Mouse (Mus musculus) intestine, embryonic 14.5 days (tissue): ENCODE results near the gene Fermt3. TPM values are rescaled to one million over a fixed set of nuclear protein-coding genes. Genes with fewer than 3 reads are reported as not detected.
"Not testable (repeated sequence)": the region's sequence is repeated elsewhere in the genome, so short reads cannot be mapped to it uniquely, and the experiment has no call there.

Experiments
- ATAC-seq: fragments of 200-750 bp; cut with Nextera tagmentation; replicated peaks from 2 replicates; pipeline ENCODE4 v1.8.0; 2017; ENCODE audit warnings: low read depth, moderate number of reproducible peaks, moderate TSS enrichment, moderate library complexity; ENCODE audit not compliant: low FRiP score, low TSS enrichment
- DNase-seq: peaks from one replicate; pipeline ENCODE4 v3.0.0-alpha.2; 2018; ENCODE audit warnings: low spot score
- H3K27ac ChIP-seq: fragments of 300-500 bp; sonication (generic); 2 replicates; pipeline ENCODE4 v1.5.1; 2014; ENCODE audit warnings: low read depth, mild to moderate bottlenecking, control low read depth
- H3K27me3 ChIP-seq: fragments of 300-500 bp; sonication (generic); replicated peaks from 2 replicates; pipeline ENCODE4 v1.6.1; 2014; ENCODE audit warnings: low read length, control low read depth; ENCODE audit not compliant: control insufficient read depth, insufficient read depth
- H3K36me3 ChIP-seq: fragments of 300-500 bp; sonication (generic); 2 replicates; pipeline ENCODE4 v1.6.1; 2014; ENCODE audit warnings: low read length, control low read depth; ENCODE audit not compliant: control insufficient read depth, insufficient read depth
- H3K4me1 ChIP-seq: fragments of 300-500 bp; sonication (generic); replicated peaks from 2 replicates; pipeline ENCODE4 v1.6.1; 2014; ENCODE audit warnings: low read length, control low read depth, mixed read lengths; ENCODE audit not compliant: control insufficient read depth, insufficient read depth
- H3K4me2 ChIP-seq: fragments of 300-500 bp; sonication (generic); 2 replicates; pipeline ENCODE4 v1.6.1; 2014; ENCODE audit warnings: low read length
- H3K4me3 ChIP-seq: fragments of 300-500 bp; sonication (generic); 2 replicates; pipeline ENCODE4 v1.5.1; 2014; ENCODE audit warnings: low read depth, low read length, control low read depth, mixed read lengths
- H3K9ac ChIP-seq: fragments of 300-500 bp; sonication (generic); 2 replicates; pipeline ENCODE4 v1.6.1; 2014; ENCODE audit warnings: mild to moderate bottlenecking, low read length
- H3K9me3 ChIP-seq: fragments of 300-500 bp; sonication (generic); 2 replicates; pipeline ENCODE4 v1.6.1; 2016; ENCODE audit warnings: low read length, control low read depth; ENCODE audit not compliant: control insufficient read depth
- WGBS: fragments of 180-500 bp; shearing (Covaris S2); extraction: QIAGEN DNeasy Blood & Tissue Kit; methylation state at CpG from one replicate; pipeline ENCODE4 v1.1.7; 2014; 5-methylcytosine and 5-hydroxymethylcytosine counted together
- polyA plus RNA-seq: library from polyadenylated mRNA; unstranded; fragments of >200 nt; fragmentation: Nextera tagmentation; extraction: Ambion mirVana; gene quantifications from 2 replicates; pipeline ENCODE4 v1.2.1, GENCODE M21; 2014

Fermt3 gene
- polyA plus RNA-seq, 1 experiment from 2014 or later, result 7.3 TPM

- Histone ChIP-seq H3K36me3 (peaks cover 17% of the 10 kb centered on the region; the same call in 1 of the 2 replicates), H3K9me3 (0 out of 2 replicates have a peak, but pooled peaks cover 4% of the 10 kb centered on the region), H3K9ac (peak within 1 kb of the TSS; percentile 62), H3K4me3 (peak within 1 kb of the TSS; percentile 58), H3K4me1 (peaks cover 17% of the 10 kb centered on the region), H3K27me3 (no peaks in the 10 kb centered on the region), H3K4me2 (peak within 1 kb of the TSS; percentile 89), H3K27ac (peak within 1 kb of the TSS; percentile 19; the same call in 1 of the 2 replicates)
- under 1% methylated on average over 24 of the region's 24 CpGs for WGBS
- peak; percentile 85 for ATAC-seq
- peak; percentile 91 for DNase-seq
These were observed 23.3 kb downstream of the Fermt3 start, which contains the start of the genes Nudt22 and Trpt1 for GRCm38 (mm10) chr19:6996006-6996405. TSS of gene Nudt22 (minus strand) at chr19:6996117. TSS of gene Trpt1 (plus strand) at chr19:6996131.

DNA sequence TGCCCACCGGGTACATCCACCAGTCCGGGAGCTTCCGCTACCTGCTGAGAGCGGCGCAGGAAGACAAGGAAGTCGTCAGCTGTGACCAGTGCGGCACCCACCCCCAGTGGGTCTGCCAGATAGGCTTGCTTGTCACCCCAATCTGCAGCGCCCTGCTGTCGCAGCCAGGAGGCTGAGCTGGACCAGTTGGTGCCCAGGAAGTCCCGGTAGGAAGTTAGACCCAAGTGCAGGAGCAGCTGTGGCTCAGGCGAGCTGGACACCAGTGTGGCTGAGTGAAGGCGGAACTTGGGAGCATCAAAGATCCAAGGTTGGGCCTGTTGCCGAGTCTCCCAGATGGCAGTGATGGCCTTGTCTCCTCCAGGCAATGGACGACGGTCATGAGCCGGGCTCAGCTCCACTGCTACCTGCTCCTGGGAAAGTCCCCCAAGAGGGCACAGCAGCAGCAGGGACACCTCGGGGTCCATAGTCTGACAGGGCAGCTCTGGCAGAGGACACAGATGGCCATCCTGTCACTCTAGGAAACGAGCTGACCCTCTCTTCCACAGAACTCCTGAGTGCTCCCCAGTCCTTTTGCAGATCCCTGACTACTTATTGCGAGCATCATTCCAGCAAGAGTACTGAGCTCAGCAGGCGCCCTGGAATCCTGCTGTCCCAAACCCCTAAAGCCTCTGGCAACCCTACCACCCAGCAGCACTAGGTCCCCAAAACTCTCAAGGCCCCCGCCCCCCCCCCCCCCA, 23.8 kb downstream of the Fermt3 start:
- H3K4me1 ChIP-seq, result peaks cover 17% of the 10 kb centered on the region
- H3K9ac ChIP-seq, result peak overlapping the region; percentile 39
- 52% methylated on average over 20 of the region's 21 CpGs for WGBS
- peak overlapping the region; percentile 89 for H3K4me2 ChIP-seq
- H3K27me3 ChIP-seq, result no peaks in the 10 kb centered on the region
- H3K4me3 ChIP-seq, result peak overlapping the region; percentile 58
- no peak overlapping the region for H3K27ac ChIP-seq
- ATAC-seq (no peak), DNase-seq (peak; percentile 57)
- H3K36me3 ChIP-seq, result peaks cover 17% of the 10 kb centered on the region; the same call in 1 of the 2 replicates
- 0 out of 2 replicates have a peak, but pooled peaks cover 4% of the 10 kb centered on the region for H3K9me3 ChIP-seq

- Histone ChIP-seq H3K9me3 (0 out of 2 replicates have a peak, but pooled peaks cover under 1% of the 10 kb centered on the region), H3K27ac (no peak overlapping the region), H3K4me2 (no peak overlapping the region), H3K9ac (no peak overlapping the region), H3K4me1 (peaks cover 17% of the 10 kb centered on the region), H3K4me3 (no peak overlapping the region), H3K27me3 (no peaks in the 10 kb centered on the region), H3K36me3 (peaks cover 11% of the 10 kb centered on the region; the same call in 1 of the 2 replicates)
- ATAC-seq (no peak), DNase-seq (no peak)
- WGBS, result 86% methylated on average over 8 of the region's 8 CpGs
These were observed 24.8 kb downstream of the Fermt3 start for GRCm38 (mm10) chr19:6994489-6994888.

GRCm38 (mm10) chr19:6994002-6994401, 25.3 kb downstream of the Fermt3 start:
- 85% methylated on average over 8 of the region's 8 CpGs for WGBS

GRCm38 (mm10) chr19:6993011-6993770, 26.1 kb downstream of the Fermt3 start:
- DNase-seq, result no peak
- ATAC-seq, result no peak
- Histone ChIP-seq H3K36me3 (peaks cover 3% of the 10 kb centered on the region; the same call in 1 of the 2 replicates), H3K4me2 (peak overlapping the region; percentile 74), H3K4me1 (peaks cover 18% of the 10 kb centered on the region), H3K4me3 (peak overlapping the region; percentile 46), H3K27ac (no peak overlapping the region), H3K9me3 (no peaks in the 10 kb centered on the region), H3K9ac (peak overlapping the region; percentile 29), H3K27me3 (no peaks in the 10 kb centered on the region)
- 62% methylated on average over 14 of the region's 14 CpGs for WGBS

More at GRCm38 (mm10) chr19:6994002-6994401, 25.3 kb downstream of the Fermt3 start:
- Histone ChIP-seq H3K4me3 (no peak overlapping the region), H3K4me2 (no peak overlapping the region), H3K9me3 (no peaks in the 10 kb centered on the region), H3K27me3 (no peaks in the 10 kb centered on the region), H3K36me3 (peaks cover 7% of the 10 kb centered on the region; the same call in 1 of the 2 replicates), H3K27ac (no peak overlapping the region), H3K9ac (no peak overlapping the region), H3K4me1 (peaks cover 17% of the 10 kb centered on the region)
- no peak for DNase-seq
- ATAC-seq, result no peak

DNA sequence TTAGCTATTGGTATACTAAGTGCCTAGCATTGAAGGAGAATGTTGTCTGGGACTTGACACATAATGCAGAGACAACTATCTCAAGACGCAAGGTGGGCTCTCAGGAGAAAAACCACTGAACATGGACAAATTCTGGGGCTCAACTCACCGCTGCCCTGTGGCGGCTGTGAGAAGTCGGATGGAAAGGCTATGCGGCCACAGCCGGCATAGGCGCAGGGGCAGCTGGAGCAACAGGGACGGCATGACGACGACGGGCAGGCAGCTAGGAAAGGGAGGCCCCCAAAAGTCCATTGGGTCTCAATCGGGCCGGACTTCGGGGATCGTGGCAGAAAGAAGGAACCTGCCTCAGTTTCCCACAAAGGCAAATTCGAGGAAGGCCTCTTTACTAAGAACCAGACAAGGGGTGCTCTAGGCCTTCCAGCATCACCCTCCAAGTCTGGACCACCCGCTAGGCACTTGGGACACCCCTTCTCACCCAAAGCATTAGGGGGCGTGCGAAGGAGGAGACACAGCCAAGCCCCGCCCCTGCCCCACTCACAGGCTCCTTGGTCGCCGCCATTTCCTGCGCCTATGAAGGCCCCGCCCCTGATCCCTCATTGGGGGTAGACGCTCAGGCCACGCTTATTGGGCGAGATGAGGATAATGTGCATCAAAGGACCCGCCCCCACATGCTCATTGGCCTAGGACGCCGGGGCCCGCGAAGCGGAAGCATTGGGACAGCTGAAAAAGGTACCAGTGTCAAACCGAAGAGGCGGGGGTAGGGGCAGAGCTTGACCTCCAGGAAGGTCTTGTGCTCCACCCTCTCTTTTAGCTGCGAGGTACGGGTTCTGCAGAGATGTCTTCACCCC, 27.0 kb downstream of the Fermt3 start, which contains the start of gene Dnajc4:
Gene Dnajc4 (minus strand): TSS at position 562 of the 848 bp plus-strand sequence.
- peak; percentile 90 for ATAC-seq
- Histone ChIP-seq H3K4me2 (peak within 1 kb of the TSS; percentile 74), H3K27ac (no peak within 1 kb of the TSS), H3K4me3 (peak within 1 kb of the TSS; percentile 46), H3K4me1 (peaks cover 24% of the 10 kb centered on the region), H3K9ac (peak within 1 kb of the TSS; percentile 44), H3K9me3 (no peaks in the 10 kb centered on the region), H3K36me3 (no peaks in the 10 kb centered on the region), H3K27me3 (no peaks in the 10 kb centered on the region)
- DNase-seq, result peak; percentile 94
- WGBS, result 1% methylated on average over 37 of the region's 37 CpGs

- not testable (repeated sequence) for H3K27ac ChIP-seq, H3K27me3 ChIP-seq, H3K9ac ChIP-seq, DNase-seq, H3K36me3 ChIP-seq, H3K4me2 ChIP-seq, ATAC-seq, H3K9me3 ChIP-seq, H3K4me3 ChIP-seq
- WGBS, result 93% methylated on average over 6 of the region's 6 CpGs
- peaks cover 24% of the 10 kb centered on the region for H3K4me1 ChIP-seq
These were observed 28.1 kb downstream of the Fermt3 start for GRCm38 (mm10) chr19:6991166-6991565.

DNA sequence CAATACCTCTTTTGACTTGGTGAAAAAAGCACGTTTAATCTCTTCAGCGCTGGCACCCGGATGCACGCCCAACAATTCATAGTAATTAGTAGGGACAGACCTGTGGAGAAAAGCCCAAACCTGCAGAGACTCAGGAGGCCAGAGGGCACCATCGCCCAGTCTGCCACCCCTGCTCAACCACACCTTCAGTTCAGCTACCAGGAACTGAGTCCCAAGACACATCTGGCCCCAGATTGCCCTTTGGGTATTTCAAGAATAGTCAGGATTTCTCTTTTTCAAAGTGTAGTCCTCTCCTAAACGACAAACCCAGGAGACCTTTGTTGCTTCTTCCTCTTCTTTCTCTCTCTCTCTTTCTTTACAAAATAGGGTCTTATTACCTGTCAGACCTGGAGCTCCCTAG, 28.6 kb downstream of the Fermt3 start:
- DNase-seq (no peak), ATAC-seq (no peak)
- Histone ChIP-seq H3K9ac (no peak overlapping the region), H3K27me3 (no peaks in the 10 kb centered on the region), H3K9me3 (no peaks in the 10 kb centered on the region), H3K4me2 (no peak overlapping the region), H3K36me3 (peaks cover under 1% of the 10 kb centered on the region), H3K4me1 (peaks cover 26% of the 10 kb centered on the region), H3K4me3 (no peak overlapping the region), H3K27ac (no peak overlapping the region)
- WGBS, result 90% methylated on average over 6 of the region's 6 CpGs
